Mouse (Mus musculus) bone marrow macrophage, adult 2 months (primary cell): ENCODE results near the gene Foxn3.

Source experiments
- CTCF ChIP-seq: IDR thresholded peaks from 2 replicates; pipeline ENCODE4 v1.5.1; 2012; ENCODE audit warnings: low read depth, mild to moderate bottlenecking, low read length, moderate library complexity
- POLR2A ChIP-seq: IDR thresholded peaks from 2 replicates; pipeline ENCODE4 v1.6.1; 2012; ENCODE audit warnings: mild to moderate bottlenecking, low read depth, low read length, borderline replicate concordance

- TF ChIP-seq POLR2A: no peak
- no peak for TF ChIP-seq CTCF
These were observed 214.3 kb downstream of the Foxn3 start for GRCm38 (mm10) chr12:99348940-99349649.
